Mouse (Mus musculus) T-helper 17 cell (primary cell): ENCODE data around the gene Olfr835.

ENCODE experiments used
- in situ Hi-C, 2 experiments: fragments of 300-600 bp; cut with MboI, MseI; formaldehyde crosslinking; loops; 1 replicate in 1 of 2; 2 replicates in 1 of 2; pipeline ENCODE4 v1.15.1; 2025; ENCODE audit warnings: high pct_unique_total_duplicates in 2 of 2

Olfr835 gene

GRCm38 (mm10) chr9:19032435-19032834 is at the start of gene Olfr835:
TSS of gene Olfr835 (plus strand) at chr9:19032735.
- in situ Hi-C loops = no loop called here

- in situ Hi-C loops = no loop called here
Observed at GRCm38 (mm10) chr9:18987690-18988089, 44.8 kb upstream of the Olfr835 start, which contains the start of gene Olfr834. TSS of gene Olfr834 (plus strand) at chr9:18987990.

GRCm38 (mm10) chr9:19084986-19085385 is 52.5 kb downstream of the Olfr835 start:
- in situ Hi-C loops = no loop called here
